Mouse (Mus musculus) cerebellum, adult 2 months (tissue): ENCODE measurements around the gene Nfic.

Experiments used
- CTCF ChIP-seq: fragments of 200-500 bp; IDR thresholded peaks from 2 replicates; pipeline ENCODE4 v1.5.1; 2011; ENCODE audit warnings: low read depth, mild to moderate bottlenecking, control low read depth, low read length, moderate library complexity, borderline replicate concordance; ENCODE audit not compliant: insufficient read depth
- POLR2A ChIP-seq: fragments of 200-500 bp; IDR thresholded peaks from 2 replicates; pipeline ENCODE4 v1.6.1; 2011; ENCODE audit warnings: low read length, control low read depth, borderline replicate concordance; ENCODE audit not compliant: insufficient read depth

GRCm38 (mm10) chr10:81432868-81433262, 22.6 kb downstream of the Nfic start:
- no peak for TF ChIP-seq CTCF
- TF ChIP-seq POLR2A = peak; percentile 32; the same call in 1 of the 2 replicates
